Mouse (Mus musculus): Measurements from ENCODE around the gene Ubxn4. TPM values are rescaled to one million over a fixed set of nuclear protein-coding genes. Genes with fewer than 3 reads are reported as not detected.
"Not testable (repeated sequence)": the region's sequence is repeated elsewhere in the genome, so short reads cannot be mapped to it uniquely, and the experiment has no call there.

Ubxn4 gene
- total RNA-seq (2015) (48.2 and 55.7 TPM in 2 replicates), total RNA-seq (2017) (79.7 and 95.5 TPM in 2 replicates)

DNA sequence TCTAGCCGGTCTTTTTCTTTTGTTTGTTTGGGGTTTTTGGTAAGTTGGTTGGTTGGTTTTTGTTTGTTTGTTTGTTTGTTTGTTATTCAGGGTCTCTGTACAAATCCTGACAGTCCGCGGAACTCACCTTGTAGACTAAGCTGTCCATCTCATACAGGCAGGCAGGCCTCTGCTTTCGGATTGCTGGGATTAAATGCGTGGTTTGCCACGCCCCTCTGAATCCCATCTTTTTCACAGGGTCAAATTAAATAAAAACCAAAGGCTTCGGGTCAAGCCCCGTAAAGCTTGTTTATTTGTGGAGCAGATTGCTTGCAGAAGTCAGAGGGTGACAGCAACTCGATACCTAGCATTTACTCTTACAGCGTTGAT is at the start of gene Ubxn4:
TSS of gene Ubxn4 (plus strand) at position 338 of the 369 bp plus-strand sequence.
- peak; percentile 6 for ATAC-seq (replicated peaks; ENCODE audit: poor library complexity)

DNA sequence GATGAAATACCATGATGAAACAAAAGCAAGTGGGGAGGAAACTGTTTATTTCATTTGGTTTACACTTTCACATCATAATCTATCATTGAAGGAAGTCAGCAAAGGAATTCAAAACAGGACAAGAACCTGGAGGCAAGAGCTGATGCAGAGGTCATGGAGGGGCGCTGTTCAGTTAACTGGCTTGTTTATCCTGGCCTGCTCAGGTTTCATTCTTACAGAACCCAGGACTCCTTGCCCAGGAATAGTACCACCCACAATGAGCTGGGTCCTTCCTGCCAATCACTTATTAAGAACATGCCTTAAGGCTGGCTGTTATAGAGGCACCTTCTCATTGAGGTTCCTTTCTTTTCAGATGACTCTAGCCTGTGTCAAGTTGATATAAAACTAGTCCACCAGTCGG is 49.8 kb upstream of the Ubxn4 start:
- ATAC-seq (replicated peaks; ENCODE audit: poor library complexity) = no peak

DNA sequence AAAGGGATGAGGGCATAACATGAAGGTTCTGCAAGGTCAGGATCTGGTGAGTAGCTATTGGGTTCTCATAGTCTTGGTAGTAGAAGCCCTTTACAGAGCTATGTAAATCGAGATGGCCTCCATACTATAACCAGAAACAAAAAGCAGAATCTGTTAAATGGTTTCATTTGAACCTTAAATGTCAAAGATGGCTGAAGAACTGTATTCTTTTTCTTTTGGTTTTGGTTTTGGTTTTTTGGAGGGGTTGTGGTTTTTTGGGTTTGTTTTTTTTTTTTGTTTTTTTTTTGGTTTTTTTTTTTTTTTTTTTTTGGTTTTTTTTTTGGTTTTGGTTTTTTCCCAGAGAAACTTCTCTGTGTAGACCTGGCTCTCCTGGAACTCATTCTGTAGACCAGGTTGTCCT is 46.4 kb upstream of the Ubxn4 start:
- no peak for ATAC-seq (replicated peaks; ENCODE audit: poor library complexity)

DNA sequence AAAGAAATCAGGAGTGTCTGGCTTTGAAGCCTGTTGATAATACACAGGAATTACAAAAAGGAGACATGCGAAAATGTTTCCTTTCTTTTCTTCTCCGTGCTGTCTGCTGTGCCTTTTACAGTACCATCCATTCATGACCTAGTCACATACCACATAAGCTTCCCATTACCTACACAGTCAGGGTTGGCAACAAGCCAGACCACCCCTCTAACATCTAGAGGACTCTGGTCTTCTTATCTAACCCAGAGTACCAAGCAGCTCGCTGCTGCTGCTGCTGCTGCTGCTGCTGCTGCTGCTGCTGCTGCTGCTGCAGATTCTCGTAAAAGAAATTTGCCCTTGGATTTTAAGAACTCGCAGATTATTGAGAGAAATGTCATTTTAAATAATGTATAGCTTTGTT is 30.5 kb upstream of the Ubxn4 start:
- peak; percentile 91 for ATAC-seq (replicated peaks; ENCODE audit: poor library complexity)

DNA sequence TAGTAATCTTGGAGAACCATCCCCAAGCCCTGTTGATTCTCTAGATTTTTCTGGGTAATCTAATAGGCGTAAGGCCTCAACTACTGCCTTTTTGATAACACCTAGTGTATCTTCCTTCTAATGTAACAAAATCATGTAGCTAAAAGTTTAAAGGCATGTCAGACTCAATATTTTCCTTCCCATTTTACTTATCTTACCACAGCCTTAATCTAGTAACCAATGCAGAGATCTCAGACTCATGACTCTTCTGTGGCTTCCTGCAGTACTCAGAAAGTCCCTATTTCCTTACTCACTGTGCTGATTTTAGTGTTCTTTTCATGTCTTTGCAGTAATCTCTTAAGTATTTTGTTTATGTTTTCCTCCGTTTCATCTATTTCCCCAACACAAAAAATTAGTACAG is 21.9 kb upstream of the Ubxn4 start:
- ATAC-seq (replicated peaks; ENCODE audit: poor library complexity) = no peak

DNA sequence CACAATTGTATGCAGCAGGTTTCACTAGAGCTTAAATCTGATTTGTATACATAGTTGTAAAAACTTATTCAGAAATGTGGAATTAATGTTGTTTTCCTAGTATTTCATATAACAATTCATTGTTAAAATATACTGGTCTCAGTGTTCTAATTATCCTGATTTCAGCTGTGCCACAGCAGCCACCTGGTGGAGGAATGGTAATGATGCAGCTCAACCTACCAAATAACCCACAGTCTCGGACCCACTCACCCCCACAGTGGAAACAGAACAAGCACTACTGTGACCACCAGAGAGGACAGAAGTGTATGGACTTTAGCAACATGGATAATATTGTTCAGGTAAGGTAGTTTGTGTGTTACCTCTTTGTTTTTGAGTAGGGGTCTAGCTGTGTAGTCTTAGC is 20.5 kb upstream of the Ubxn4 start:
- ATAC-seq (replicated peaks; ENCODE audit: poor library complexity) = peak; percentile 80

DNA sequence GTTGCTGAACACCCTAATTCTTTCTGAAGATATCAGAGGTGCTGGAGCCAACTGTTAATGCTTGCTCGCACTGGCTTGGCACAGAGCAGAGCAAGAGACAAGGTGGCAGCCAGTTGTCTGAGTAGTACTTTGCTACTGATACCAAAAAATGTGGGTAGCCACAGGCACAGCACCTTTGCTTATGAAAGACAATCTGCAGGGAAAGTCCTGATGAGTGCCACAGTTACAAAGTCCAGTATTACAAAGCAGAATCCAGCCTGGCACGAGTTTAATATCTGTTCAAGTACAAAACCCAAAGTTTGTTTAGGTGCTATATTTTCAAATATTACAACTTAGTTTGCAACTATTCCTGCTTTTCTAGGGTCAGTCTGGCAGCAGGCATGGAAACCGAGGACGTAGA is 8.6 kb upstream of the Ubxn4 start:
- no peak for ATAC-seq (replicated peaks; ENCODE audit: poor library complexity)

DNA sequence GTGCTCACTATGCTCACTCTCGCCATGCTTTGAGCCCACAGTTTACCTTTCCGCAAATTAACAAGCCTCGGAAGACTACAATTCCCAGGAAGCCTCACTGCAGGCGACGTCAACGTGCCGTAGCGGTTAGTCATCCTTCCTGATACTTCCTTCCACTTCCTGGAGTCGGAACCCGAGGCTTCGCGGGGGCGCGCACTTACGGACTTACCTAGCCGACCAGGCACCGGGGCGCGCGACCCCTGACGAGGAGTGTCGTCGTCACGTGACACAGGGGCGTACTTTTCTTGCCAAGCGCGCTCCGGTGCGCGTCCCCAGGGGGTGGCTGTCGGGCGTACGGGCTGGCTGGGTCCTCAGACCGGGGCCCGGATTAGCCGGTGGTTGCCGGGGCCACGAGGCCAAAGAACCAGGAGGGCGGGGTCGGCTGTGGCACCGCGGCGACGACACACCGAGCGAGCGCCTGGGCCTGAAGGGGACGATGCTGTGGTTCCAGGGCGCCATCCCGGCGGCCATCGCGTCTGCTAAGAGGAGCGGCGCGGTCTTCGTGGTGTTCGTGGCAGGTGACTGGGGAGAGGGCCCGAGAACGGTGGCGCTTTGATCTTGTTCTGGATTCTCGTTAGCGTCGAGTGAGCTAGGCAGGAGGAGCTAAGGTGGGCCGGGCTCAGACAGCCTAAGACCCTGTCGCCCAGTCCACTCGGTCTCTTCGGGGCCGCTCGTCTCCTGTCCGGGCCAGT is 397 bp downstream of the Ubxn4 start:
- ATAC-seq (replicated peaks; ENCODE audit: poor library complexity) = peak; percentile 93

DNA sequence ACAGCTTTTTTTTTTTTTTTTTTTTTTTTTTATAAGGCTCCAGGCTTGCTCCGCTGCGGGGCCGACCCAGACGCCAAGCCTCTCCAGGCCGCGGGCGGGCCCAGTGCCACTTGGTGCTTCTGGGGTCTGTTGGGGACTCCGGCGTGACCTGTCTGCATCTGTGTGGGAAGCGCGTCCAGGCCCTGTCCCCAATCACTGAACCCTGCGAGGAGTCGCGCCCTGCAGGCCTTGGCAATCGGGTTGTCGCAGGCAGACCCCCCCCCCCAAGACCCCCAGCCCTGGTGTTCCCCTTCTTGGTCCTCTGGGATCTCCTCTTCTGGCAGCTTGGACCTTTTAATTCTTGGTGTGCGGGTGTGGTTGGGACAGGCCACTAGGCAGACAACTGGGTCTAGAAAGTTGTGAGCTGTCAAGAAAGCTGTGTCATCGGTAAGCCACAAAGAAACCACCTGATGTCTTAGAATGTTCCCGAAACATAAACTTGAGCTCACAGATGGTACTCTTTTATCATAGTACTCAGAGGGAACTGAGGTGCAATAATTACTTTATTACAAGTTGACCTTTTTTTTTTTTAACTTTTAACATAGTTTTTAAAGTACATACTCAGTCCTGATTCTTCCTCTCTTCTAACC is 1.1 kb downstream of the Ubxn4 start:
- peak; percentile 38 for ATAC-seq (replicated peaks; ENCODE audit: poor library complexity)

DNA sequence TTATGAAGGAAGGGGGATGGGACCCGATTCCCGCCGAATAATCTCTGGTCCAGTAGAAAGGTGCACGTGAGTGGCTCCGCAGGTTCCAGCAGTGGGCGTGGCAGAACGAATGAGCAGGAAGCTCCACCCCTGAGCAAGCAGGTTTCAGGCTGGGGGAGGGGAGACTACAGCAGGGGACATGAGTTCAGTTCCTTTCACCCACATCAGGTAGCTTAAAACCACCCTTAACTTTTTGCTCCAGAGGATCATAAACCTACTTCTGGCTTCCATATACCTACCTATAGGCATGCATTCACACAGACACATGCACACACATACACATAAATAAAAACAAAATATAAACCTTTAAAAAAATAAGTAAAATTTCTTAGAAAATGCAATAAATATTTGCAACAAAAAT is 23.3 kb downstream of the Ubxn4 start:
- ATAC-seq (replicated peaks; ENCODE audit: poor library complexity) = not testable (repeated sequence)

DNA sequence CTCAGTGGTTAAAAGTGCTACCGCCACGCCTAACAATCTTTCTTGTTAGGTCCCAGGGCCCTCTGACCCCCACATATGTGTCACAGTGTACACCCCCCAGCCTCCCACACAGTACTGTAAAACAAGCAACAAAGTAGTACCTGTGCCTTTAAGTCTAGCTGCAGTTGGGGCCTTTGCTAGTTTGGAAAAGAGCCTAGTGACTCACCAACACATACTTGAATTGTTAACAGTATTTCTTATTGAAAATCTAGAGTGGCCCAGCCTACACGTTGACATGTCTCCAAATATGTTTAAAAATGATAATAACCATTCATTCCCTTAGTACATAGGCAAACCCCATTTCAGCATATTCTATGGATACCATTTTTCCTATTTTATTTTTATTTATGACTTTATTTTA is 27.0 kb downstream of the Ubxn4 start:
- no peak for ATAC-seq (replicated peaks; ENCODE audit: poor library complexity)

DNA sequence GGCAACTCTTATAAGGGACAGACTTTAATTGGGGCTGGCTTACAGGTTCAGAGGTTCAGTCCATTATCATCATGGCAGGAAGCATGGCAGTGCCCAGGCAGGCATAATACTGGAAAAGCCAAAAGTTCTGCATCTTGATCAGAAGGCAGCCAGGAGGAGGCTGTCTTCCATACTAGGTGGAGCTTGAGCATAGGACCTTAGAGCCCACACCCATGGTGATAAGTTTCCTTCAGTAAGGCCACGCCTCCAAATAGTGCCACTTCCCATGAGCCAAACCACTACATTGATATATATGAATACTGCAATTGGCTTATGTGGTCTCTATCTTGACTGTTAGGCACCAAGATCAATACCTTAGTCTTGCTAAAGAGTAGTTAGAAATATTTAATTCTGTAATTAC is 32.1 kb downstream of the Ubxn4 start:
- peak; percentile 63 for ATAC-seq (replicated peaks; ENCODE audit: poor library complexity)

DNA sequence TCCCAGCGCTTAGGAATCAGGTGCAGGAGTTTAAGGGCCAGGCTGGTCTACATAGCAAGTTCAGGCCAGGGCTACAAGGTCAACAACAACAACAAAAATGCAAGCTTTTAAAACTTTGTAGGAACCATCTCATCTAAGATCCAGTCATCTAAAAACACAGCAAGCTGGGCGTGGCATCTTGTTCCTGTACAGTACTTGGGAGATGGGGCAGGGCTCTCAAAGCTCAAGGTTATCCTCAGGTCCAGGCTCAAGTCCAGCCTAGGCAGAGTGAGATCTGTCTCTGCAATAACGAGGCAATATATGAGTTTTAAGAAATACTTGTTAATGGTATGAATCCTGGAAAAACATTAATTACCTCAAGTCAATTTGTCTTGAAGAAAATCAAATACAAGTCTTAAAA is 34.8 kb downstream of the Ubxn4 start:
- ATAC-seq (replicated peaks; ENCODE audit: poor library complexity) = no peak

DNA sequence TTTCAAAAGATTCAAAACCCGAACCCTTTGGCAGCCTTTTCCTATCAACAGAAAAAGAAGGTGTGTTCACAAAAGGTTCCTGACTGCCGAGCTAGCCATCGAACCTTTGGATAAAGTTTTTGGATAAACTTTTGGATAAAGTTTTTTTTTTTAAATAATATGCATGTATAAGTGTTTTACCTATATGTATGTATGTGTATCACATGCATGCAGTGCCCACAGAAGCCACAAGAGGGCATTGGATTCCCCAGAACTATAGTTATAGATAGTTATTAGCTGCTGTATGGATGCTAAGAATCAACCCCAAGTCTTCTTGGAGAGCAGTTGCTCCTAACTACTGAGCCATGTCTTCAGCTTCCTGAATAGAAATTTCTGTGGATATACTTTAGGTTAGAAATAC is 38.0 kb downstream of the Ubxn4 start:
- ATAC-seq (replicated peaks; ENCODE audit: poor library complexity) = no peak

DNA sequence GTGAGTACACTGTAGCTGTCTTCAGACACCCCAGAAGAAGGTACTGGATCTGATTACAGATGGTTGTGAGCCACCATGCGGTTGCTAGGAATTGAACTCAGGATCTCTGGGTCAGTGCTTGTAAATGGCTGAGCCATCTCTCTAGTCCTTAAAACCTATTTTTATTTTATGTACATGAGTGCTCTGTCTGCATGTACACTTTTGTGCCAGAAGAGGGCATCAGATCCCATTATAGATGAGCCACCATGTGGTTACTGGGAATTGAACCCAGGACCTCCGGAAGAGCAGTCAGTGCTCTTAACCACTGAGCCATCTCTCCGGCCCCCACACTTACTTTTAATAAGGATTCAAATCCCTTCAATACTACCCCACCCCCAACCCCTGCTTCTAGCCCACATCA is 39.2 kb downstream of the Ubxn4 start:
- ATAC-seq (replicated peaks; ENCODE audit: poor library complexity) = no peak

DNA sequence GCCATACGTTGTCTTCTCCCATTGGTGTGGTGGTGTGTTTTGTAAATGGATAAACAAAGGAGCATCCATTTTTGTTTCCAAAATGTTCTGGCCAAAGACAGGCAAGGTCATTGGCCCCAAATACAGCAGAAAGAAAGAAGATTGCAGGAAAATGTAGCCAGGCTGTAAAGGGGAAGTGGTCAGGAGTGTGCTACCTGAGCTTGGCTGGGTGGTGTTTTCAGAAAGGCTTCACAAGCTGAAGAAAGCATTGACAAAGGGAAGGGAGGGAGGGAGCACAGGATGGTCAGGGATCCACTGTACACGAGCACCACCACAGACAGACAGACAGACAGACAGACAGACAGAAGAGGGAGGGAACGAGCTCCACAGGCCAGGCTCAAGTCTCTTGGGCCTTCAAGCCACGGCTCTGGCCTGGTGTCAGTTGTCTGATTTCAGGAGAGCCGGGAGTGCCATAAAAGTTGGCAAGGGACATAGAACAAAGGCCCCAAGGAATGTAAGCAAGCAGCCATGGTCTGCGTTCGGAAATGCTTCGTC is 40.5 kb downstream of the Ubxn4 start:
- 0 out of 2 replicates have a peak, but pooled peaks have one; percentile 37 for ATAC-seq (replicated peaks; ENCODE audit: poor library complexity)

DNA sequence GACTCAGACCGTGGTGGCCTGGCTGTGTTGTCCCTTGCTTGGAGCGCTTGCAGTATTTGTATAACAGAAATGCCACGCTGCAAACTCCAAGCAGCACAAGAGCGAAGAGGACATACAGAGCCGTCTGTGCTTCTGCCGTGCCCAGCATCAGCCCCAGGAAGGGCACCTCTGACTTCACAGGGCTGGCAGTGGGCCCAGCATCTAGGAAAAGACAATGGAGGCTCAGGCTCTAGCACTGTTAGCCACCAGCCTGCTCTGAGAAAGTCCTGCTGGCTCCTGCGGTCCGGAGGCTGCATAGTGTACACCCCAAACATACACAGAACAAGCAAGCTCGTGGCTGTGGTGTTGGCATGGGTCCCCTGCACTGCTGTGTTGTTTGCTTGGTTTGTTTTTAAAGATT is 41.4 kb downstream of the Ubxn4 start:
- no peak for ATAC-seq (replicated peaks; ENCODE audit: poor library complexity)

DNA sequence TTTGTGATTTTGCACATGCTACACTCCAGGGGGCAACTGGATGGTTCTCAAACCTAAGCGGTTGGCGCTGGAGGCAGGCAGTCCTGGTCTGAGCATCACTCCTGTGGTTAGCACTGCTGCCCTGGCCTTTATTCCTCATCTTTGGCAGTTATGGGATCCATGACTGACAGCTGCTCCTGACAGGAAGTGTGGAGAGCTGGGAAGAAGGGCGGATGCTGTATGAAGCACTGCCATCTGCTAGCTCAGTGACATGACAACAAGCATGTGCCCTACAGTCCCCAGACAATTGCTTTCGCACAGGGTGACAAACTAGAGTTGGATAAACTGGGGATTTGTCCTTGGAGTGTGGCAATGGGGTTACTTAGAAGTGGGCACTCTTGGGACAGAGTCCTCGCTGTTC is 46.5 kb downstream of the Ubxn4 start:
- no peak for ATAC-seq (replicated peaks; ENCODE audit: poor library complexity)

DNA sequence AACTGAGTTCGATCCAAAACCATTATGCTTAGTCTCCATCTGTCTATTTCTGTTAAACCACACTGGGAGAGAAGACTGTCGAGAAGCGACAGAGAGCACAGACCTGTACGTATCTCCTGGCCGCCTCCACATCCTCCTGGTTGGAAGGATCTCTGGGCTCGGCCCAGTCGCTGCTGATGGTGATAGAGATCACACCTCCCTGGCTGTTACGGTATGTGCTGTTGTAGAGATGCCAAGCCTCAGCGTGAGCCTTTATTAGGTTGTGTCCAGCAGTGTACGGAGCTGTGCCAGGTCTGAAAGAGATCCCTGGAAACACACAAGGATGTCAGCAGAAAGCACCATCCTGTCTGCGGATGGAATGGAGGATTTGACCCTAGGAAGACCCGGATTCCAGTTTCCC is 49.8 kb downstream of the Ubxn4 start:
- ATAC-seq (replicated peaks; ENCODE audit: poor library complexity) = no peak

DNA sequence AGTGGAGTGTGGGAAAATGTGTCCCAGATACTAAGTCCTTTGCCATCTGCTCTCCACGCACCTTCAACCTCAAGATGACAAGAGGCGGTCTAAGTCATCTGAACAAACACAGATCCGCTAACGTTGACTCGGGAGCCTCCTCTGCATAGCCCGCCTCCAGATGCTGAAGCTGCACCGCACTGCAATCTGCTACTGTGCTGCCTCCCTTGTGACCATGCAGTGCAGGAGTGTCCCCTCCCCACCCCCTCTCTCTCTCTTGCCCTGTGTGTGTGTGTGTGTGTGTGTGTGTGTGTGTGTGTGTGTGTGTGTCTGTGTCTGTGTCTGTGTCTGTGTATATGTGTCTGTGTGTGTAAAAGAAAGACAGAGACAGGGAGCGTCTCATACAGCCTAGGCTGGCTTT is 51.5 kb downstream of the Ubxn4 start:
- ATAC-seq (replicated peaks; ENCODE audit: poor library complexity) = no peak

DNA sequence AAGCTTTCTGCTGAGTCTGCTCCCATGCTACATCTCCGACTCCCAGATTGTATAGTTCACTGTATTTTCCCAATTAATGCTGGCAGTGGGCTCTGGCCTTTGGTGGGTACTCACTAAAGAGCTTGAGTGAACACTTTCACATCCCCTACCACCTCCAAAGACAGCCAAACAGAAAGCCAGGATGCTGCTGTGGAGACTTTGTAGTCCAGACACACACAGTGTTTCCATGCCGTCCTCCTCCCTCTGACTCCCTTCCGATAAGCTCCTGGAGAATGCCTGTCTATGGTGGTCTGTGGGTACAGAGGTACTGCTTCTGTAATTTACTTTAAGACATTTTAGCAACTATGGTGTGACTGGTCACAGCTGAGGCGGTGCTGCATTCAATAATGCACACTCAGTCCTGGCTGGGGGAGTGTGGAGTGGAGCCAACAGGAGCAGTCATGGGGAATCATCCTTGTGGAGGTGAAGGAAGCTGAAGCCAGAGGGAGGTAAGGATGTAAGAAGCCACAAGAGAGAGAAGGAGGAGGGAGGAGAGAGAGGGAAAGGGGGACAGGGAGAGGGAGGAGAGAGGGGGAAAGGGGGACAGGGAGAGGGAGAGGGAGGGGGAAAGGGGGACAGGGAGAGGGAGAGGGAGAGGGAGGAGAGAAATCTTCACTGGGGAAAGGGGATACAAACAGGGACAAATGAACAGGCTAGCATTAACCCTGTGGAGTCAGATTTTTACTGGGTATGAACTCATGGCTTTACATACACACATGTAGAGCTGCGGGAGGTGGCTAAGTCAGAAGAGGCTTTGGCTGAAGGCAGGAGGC is 52.2 kb downstream of the Ubxn4 start:
- ATAC-seq (replicated peaks; ENCODE audit: poor library complexity) = no peak

DNA sequence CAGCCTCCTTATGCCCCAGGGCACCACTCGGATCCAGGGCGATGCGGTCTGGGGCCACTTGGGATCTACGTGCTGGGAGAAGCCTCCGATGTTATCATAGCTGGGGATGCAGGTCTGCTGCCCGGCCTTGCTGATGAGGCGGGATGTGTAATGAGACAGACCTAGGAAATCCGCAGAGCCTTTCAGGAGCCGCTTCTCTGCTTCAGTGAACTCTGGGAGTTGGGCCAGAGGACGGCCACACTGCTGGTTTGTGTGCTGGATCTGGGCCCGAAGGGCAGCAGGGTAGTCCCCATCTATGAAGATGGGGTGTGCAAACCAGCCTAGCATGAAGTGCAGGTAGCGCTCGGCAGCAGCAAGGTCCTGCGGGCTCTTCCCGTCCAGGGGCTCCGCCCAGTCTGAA is 60.1 kb downstream of the Ubxn4 start:
- ATAC-seq (replicated peaks; ENCODE audit: poor library complexity) = no peak

Data from megakaryocyte progenitor cell, adult 5-6 weeks (primary cell).